Mouse (Mus musculus): Measurements from ENCODE around the gene Mto1.

Mto1 gene

GRCm38 (mm10) chr9:78475873-78476272, 27.9 kb downstream of the Mto1 start:
- WGBS: 72% methylated on average over 4 of the region's 4 CpGs

GRCm38 (mm10) chr9:78476531-78477020, 28.6 kb downstream of the Mto1 start:
- 22% methylated on average over 1 of the region's 1 CpGs for WGBS

- 9% methylated on average over 5 of the region's 5 CpGs for whole genome bisulfite sequencing
These were observed 29.1 kb downstream of the Mto1 start for GRCm38 (mm10) chr9:78477021-78477551.

GRCm38 (mm10) chr9:78478009-78478605, 30.1 kb downstream of the Mto1 start:
- WGBS: 29% methylated on average over 1 of the region's 1 CpGs

- 10% methylated on average over 8 of the region's 8 CpGs for WGBS
These were observed 31.3 kb downstream of the Mto1 start for GRCm38 (mm10) chr9:78479308-78479707.

- 3% methylated on average over 13 of the region's 13 CpGs for WGBS
These were observed 32.2 kb downstream of the Mto1 start for GRCm38 (mm10) chr9:78480227-78480626.

- under 1% methylated on average over 46 of the region's 46 CpGs for WGBS
These were observed 32.8 kb downstream of the Mto1 start for GRCm38 (mm10) chr9:78480706-78481358.

- WGBS: under 1% methylated on average over 70 of the region's 77 CpGs
These were observed 33.7 kb downstream of the Mto1 start for GRCm38 (mm10) chr9:78481423-78482331.

- WGBS: 23% methylated on average over 3 of the region's 3 CpGs
These were observed 34.4 kb downstream of the Mto1 start for GRCm38 (mm10) chr9:78482386-78482785.

GRCm38 (mm10) chr9:78484660-78485059, 36.7 kb downstream of the Mto1 start:
- WGBS: 89% methylated on average over 3 of the region's 3 CpGs

- 96% methylated on average over 5 of the region's 5 CpGs for WGBS
These were observed 40.0 kb downstream of the Mto1 start for GRCm38 (mm10) chr9:78488021-78488420.

GRCm38 (mm10) chr9:78488890-78489420, 40.9 kb downstream of the Mto1 start, which contains the start of gene Eef1a1:
Gene Eef1a1, minus strand, starts transcription at chr9:78489151.
- WGBS: 4% methylated on average over 16 of the region's 20 CpGs

- 74% methylated on average over 3 of the region's 3 CpGs for WGBS
These were observed 43.2 kb downstream of the Mto1 start for GRCm38 (mm10) chr9:78491169-78491568.

- WGBS: 95% methylated on average over 3 of the region's 3 CpGs
These were observed 44.2 kb downstream of the Mto1 start for GRCm38 (mm10) chr9:78492254-78492653.

GRCm38 (mm10) chr9:78493171-78493570, 45.2 kb downstream of the Mto1 start:
- WGBS: 65% methylated on average over 7 of the region's 7 CpGs

- WGBS: 84% methylated on average over 3 of the region's 3 CpGs
These were observed 52.4 kb downstream of the Mto1 start for GRCm38 (mm10) chr9:78500386-78500785.

GRCm38 (mm10) chr9:78501284-78501683, 53.3 kb downstream of the Mto1 start:
- WGBS: 71% methylated on average over 4 of the region's 4 CpGs

GRCm38 (mm10) chr9:78503223-78504079, 55.4 kb downstream of the Mto1 start:
- WGBS: 26% methylated on average over 6 of the region's 6 CpGs

- WGBS: 65% methylated on average over 4 of the region's 4 CpGs
These were observed 56.1 kb downstream of the Mto1 start for GRCm38 (mm10) chr9:78504133-78504532.

GRCm38 (mm10) chr9:78504679-78505078, 56.7 kb downstream of the Mto1 start:
- 66% methylated on average over 3 of the region's 3 CpGs for WGBS

GRCm38 (mm10) chr9:78505223-78505622, 57.2 kb downstream of the Mto1 start:
- 95% methylated on average over 6 of the region's 6 CpGs for WGBS
